Mouse (Mus musculus): Measurements from ENCODE around the gene Smpd3. TPM values are rescaled to one million over a fixed set of nuclear protein-coding genes. Genes with fewer than 3 reads are reported as not detected.

Smpd3 gene
- total and polyA plus RNA-seq, 2 experiments from 2014 or later = 81.5 to 111 TPM

GRCm38 (mm10) chr8:106369069-106369468 is 31.3 kb upstream of the Smpd3 start:
- no peak for DNase-seq (ENCODE audit: low spot score)
- no peak for ATAC-seq (ENCODE audit: low FRiP score)
- H3K9ac ChIP-seq (replicated peaks; ENCODE audit: low read length, poor library complexity, severe bottlenecking) = no peak overlapping the region
- 91% methylated on average over 7 of the region's 7 CpGs for WGBS
- H3K9me3 ChIP-seq (ENCODE audit: low read length) = no peaks in the 10 kb centered on the region
- TF ChIP-seq CTCF (IDR thresholded peaks at IDR 0.05) = no peak
- no peaks in the 10 kb centered on the region for H3K36me3 ChIP-seq (ENCODE audit: insufficient read depth, low read length)
- H3K4me1 ChIP-seq (ENCODE audit: insufficient read depth, low read length) = no peaks in the 10 kb centered on the region
- no peak overlapping the region for H3K4me2 ChIP-seq (ENCODE audit: low read depth, low read length, poor library complexity, severe bottlenecking)
- H3K27ac ChIP-seq (ENCODE audit: low read depth, low read length) = no peak overlapping the region
- no peak overlapping the region for H3K4me3 ChIP-seq (ENCODE audit: low read depth, low read length)
- H3K27me3 ChIP-seq (ENCODE audit: insufficient read depth, low read length) = no peaks in the 10 kb centered on the region

- WGBS = 67% methylated on average over 3 of the region's 3 CpGs
- no peak overlapping the region for H3K4me2 ChIP-seq (ENCODE audit: low read depth, low read length, poor library complexity, severe bottlenecking)
- ATAC-seq (ENCODE audit: low FRiP score) = no peak
- H3K9me3 ChIP-seq (ENCODE audit: low read length) = no peaks in the 10 kb centered on the region
- no peaks in the 10 kb centered on the region for H3K4me1 ChIP-seq (ENCODE audit: insufficient read depth, low read length)
- H3K36me3 ChIP-seq (ENCODE audit: insufficient read depth, low read length) = no peaks in the 10 kb centered on the region
- no peak for DNase-seq (ENCODE audit: low spot score)
- no peak overlapping the region for H3K27ac ChIP-seq (ENCODE audit: low read depth, low read length)
- TF ChIP-seq CTCF (IDR thresholded peaks at IDR 0.05) = peak; percentile 33
- H3K27me3 ChIP-seq (ENCODE audit: insufficient read depth, low read length) = no peaks in the 10 kb centered on the region
- H3K9ac ChIP-seq (replicated peaks; ENCODE audit: low read length, poor library complexity, severe bottlenecking) = no peak overlapping the region
- no peak overlapping the region for H3K4me3 ChIP-seq (ENCODE audit: low read depth, low read length)
Measured at GRCm38 (mm10) chr8:106368501-106368900, 30.7 kb upstream of the Smpd3 start.

- H3K9ac ChIP-seq (replicated peaks; ENCODE audit: low read length, poor library complexity, severe bottlenecking) = no peak overlapping the region
- H3K4me1 ChIP-seq (ENCODE audit: insufficient read depth, low read length) = no peaks in the 10 kb centered on the region
- H3K4me3 ChIP-seq (ENCODE audit: low read depth, low read length) = no peak overlapping the region
- DNase-seq (ENCODE audit: low spot score) (no peak), ATAC-seq (ENCODE audit: low FRiP score) (no peak)
- no peaks in the 10 kb centered on the region for H3K9me3 ChIP-seq (ENCODE audit: low read length)
- WGBS = 87% methylated on average over 5 of the region's 5 CpGs
- no peaks in the 10 kb centered on the region for H3K36me3 ChIP-seq (ENCODE audit: insufficient read depth, low read length)
- H3K27ac ChIP-seq (ENCODE audit: low read depth, low read length) = no peak overlapping the region
- H3K27me3 ChIP-seq (ENCODE audit: insufficient read depth, low read length) = no peaks in the 10 kb centered on the region
- H3K4me2 ChIP-seq (ENCODE audit: low read depth, low read length, poor library complexity, severe bottlenecking) = no peak overlapping the region
- no peak for TF ChIP-seq CTCF (IDR thresholded peaks at IDR 0.05)
Measured at GRCm38 (mm10) chr8:106364837-106365236, 27.0 kb upstream of the Smpd3 start.

GRCm38 (mm10) chr8:106364278-106364677 is 26.5 kb upstream of the Smpd3 start:
- no peak for TF ChIP-seq CTCF (IDR thresholded peaks at IDR 0.05)
- H3K4me3 ChIP-seq (ENCODE audit: low read depth, low read length) = no peak overlapping the region
- H3K27me3 ChIP-seq (ENCODE audit: insufficient read depth, low read length) = no peaks in the 10 kb centered on the region
- no peaks in the 10 kb centered on the region for H3K4me1 ChIP-seq (ENCODE audit: insufficient read depth, low read length)
- no peaks in the 10 kb centered on the region for H3K36me3 ChIP-seq (ENCODE audit: insufficient read depth, low read length)
- ATAC-seq (ENCODE audit: low FRiP score) (no peak), DNase-seq (ENCODE audit: low spot score) (no peak)
- H3K9me3 ChIP-seq (ENCODE audit: low read length) = no peaks in the 10 kb centered on the region
- no peak overlapping the region for H3K9ac ChIP-seq (replicated peaks; ENCODE audit: low read length, poor library complexity, severe bottlenecking)
- 70% methylated on average over 8 of the region's 8 CpGs for WGBS
- no peak overlapping the region for H3K4me2 ChIP-seq (ENCODE audit: low read depth, low read length, poor library complexity, severe bottlenecking)
- H3K27ac ChIP-seq (ENCODE audit: low read depth, low read length) = no peak overlapping the region

GRCm38 (mm10) chr8:106363321-106363720 is 25.5 kb upstream of the Smpd3 start:
- WGBS = 88% methylated on average over 8 of the region's 8 CpGs
- Histone ChIP-seq H3K9ac (replicated peaks; ENCODE audit: low read length, poor library complexity, severe bottlenecking) (no peak overlapping the region), H3K4me1 (ENCODE audit: insufficient read depth, low read length) (no peaks in the 10 kb centered on the region), H3K27ac (ENCODE audit: low read depth, low read length) (no peak overlapping the region), H3K4me3 (ENCODE audit: low read depth, low read length) (no peak overlapping the region), H3K36me3 (ENCODE audit: insufficient read depth, low read length) (no peaks in the 10 kb centered on the region), H3K27me3 (ENCODE audit: insufficient read depth, low read length) (no peaks in the 10 kb centered on the region), H3K9me3 (ENCODE audit: low read length) (no peaks in the 10 kb centered on the region), H3K4me2 (ENCODE audit: low read depth, low read length, poor library complexity, severe bottlenecking) (no peak overlapping the region)
- DNase-seq (ENCODE audit: low spot score) (no peak), ATAC-seq (ENCODE audit: low FRiP score) (no peak)
- no peak for TF ChIP-seq CTCF (IDR thresholded peaks at IDR 0.05)

- no peak overlapping the region for H3K4me3 ChIP-seq (ENCODE audit: low read depth, low read length)
- no peak for TF ChIP-seq CTCF (IDR thresholded peaks at IDR 0.05)
- H3K9ac ChIP-seq (replicated peaks; ENCODE audit: low read length, poor library complexity, severe bottlenecking) = no peak overlapping the region
- H3K4me2 ChIP-seq (ENCODE audit: low read depth, low read length, poor library complexity, severe bottlenecking) = no peak overlapping the region
- ATAC-seq (ENCODE audit: low FRiP score) (no peak), DNase-seq (ENCODE audit: low spot score) (no peak)
- H3K27ac ChIP-seq (ENCODE audit: low read depth, low read length) = no peak overlapping the region
- no peaks in the 10 kb centered on the region for H3K36me3 ChIP-seq (ENCODE audit: insufficient read depth, low read length)
- 77% methylated on average over 4 of the region's 4 CpGs for WGBS
- no peaks in the 10 kb centered on the region for H3K9me3 ChIP-seq (ENCODE audit: low read length)
- H3K4me1 ChIP-seq (ENCODE audit: insufficient read depth, low read length) = no peaks in the 10 kb centered on the region
- H3K27me3 ChIP-seq (ENCODE audit: insufficient read depth, low read length) = no peaks in the 10 kb centered on the region
Measured at GRCm38 (mm10) chr8:106359650-106360338, 22.0 kb upstream of the Smpd3 start.
